Mouse (Mus musculus) Patski (cell line): Measurements from ENCODE around the gene Mex3d. TPM values are rescaled to one million over a fixed set of nuclear protein-coding genes. Genes with fewer than 3 reads are reported as not detected.

Experiments used
- ATAC-seq: fragments of 100-300 bp; one replicate; pipeline ENCODE4 v1.8.0; 2021
- CTCF ChIA-PET: fragments of 350-600 bp; sonication (Branson Sonifier 250); formaldehyde crosslinking; loops from one replicate; lab custom pipeline; 2022; ENCODE audit warnings: inconsistent platforms; lab: Charles Lee
- POLR2A ChIA-PET: fragments of 350-600 bp; sonication (Branson Sonifier 250); formaldehyde crosslinking; loops from one replicate; lab custom pipeline; 2022; ENCODE audit warnings: antibody characterized with exemption, inconsistent platforms; lab: Charles Lee
- DNase-seq: peaks from one replicate; pipeline ENCODE4 v3.0.0-alpha.2; 2011; ENCODE audit warnings: low read depth, low spot score
- H3K27me3 ChIP-seq: fragments of 371-371 bp; one replicate; pipeline ENCODE4 v1.5.1; 2021
- CTCF ChIP-seq: fragments of 100-300 bp; IDR thresholded peaks from one replicate; pipeline ENCODE4 v1.5.1; 2021
- in situ Hi-C: fragments of 300-500 bp; cut with MboI; formaldehyde crosslinking; loops from 3 replicates; pipeline ENCODE4 v1.11.1; 2018; ENCODE audit warnings: low pct_unique_long_range_greater_than_20kb, mixed read lengths
- polyA plus RNA-seq: library from polyadenylated mRNA; unstranded; gene quantifications from one replicate; pipeline ENCODE4 v1.2.3, GENCODE M21; 2021

Mex3d gene
- polyA plus RNA-seq, result 30.6 TPM

DNA sequence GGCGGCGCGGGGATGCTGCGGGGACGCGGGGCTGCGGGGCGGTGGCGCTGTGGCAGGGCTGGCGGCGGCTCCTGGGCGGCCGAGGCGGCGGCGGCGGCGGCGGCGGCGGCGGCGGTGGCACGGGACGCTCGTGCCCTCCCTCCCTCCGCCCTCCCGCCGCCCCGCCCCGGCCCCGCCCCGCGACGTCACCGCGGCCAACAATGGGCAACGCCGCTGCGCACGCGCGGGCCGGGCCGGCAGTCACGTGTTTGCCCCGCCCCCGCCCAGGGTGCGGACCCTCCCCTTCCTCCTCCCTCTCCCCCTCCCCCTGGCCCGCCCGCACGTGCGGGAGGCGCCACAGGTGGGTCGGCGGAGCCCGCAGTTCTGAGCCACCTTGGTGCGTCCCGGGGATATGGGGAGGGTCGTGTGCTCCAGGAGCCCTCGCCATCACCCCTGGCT, at the start of gene Mex3d:
Gene Mex3d, minus strand, starts transcription at position 138 of the 438 bp plus-strand sequence.
- POLR2A ChIA-PET, result interaction anchor here (0.7 to 5.3 kb wide), 2 partner anchors 11 to 45 kb away, joined by 4 to 38 read pairs; partner anchors contain the start of gene Mbd3
- ATAC-seq (no peak), DNase-seq (no peak)
- TF ChIP-seq CTCF, result no peak
- H3K27me3 ChIP-seq, result no peaks in the 10 kb centered on the region
- CTCF ChIA-PET, result interaction anchor here (0.7 kb wide), 1 partner anchor 59 kb away, joined by 3 read pairs; no protein-coding TSS in a partner anchor
- in situ Hi-C loops, result no loop called here

DNA sequence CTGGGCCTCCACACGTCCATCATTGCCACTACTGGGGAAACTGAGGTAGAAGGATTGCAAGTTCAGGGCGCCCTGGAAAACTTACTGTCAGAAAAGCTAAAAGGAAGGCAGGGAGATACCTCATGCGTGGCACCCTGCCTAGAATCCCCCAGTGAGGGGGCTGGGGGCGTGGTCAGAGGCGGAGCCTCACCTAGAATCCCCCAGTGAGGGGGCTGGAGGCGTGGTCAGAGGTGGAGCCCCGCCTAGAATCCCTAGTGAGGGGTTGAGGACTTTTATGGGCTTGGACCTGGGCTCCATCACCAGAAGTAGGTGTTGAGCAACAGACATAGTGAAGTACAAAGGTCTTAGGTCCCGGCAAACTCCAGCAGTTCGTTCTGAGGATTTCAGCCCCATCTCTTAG, 48.8 kb upstream of the Mex3d start:
- no peak for DNase-seq
- POLR2A ChIA-PET, result no interaction called here
- CTCF ChIA-PET, result interaction anchor here (0.9 to 2.1 kb wide), 3 partner anchors 10 to 73 kb away, joined by 3 to 8 read pairs (median 3); no protein-coding TSS in a partner anchor
- TF ChIP-seq CTCF, result no peak
- in situ Hi-C loops, result loop anchor here (25.0 kb wide), 1 partner anchor 251 kb away; the partner anchor contains the start of gene Mknk2
- no peak for ATAC-seq
- no peaks in the 10 kb centered on the region for H3K27me3 ChIP-seq

DNA sequence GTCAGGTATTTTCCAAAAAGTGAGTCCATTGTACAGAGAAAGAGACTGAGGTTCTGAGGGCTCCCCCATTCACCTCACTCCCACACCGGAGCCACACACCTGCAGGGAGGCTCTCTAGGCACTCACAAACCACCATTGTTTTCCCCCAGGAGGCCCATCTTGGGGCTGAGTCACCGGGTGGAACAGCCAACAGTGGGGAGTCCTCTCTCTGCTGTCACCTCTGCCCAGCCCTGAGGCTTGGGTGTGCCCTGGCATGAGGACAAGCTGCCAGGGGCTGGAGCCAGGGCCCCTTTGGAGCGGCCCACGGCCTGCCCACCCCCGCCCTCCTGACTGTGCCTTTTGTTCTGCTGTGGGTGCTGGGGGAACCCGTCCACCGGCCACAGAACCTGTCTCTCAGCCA, 48.3 kb upstream of the Mex3d start:
- ATAC-seq, result no peak
- POLR2A ChIA-PET, result no interaction called here
- in situ Hi-C loops, result loop anchor here (25.0 kb wide), 1 partner anchor 252 kb away; the partner anchor contains the start of gene Mknk2

DNA sequence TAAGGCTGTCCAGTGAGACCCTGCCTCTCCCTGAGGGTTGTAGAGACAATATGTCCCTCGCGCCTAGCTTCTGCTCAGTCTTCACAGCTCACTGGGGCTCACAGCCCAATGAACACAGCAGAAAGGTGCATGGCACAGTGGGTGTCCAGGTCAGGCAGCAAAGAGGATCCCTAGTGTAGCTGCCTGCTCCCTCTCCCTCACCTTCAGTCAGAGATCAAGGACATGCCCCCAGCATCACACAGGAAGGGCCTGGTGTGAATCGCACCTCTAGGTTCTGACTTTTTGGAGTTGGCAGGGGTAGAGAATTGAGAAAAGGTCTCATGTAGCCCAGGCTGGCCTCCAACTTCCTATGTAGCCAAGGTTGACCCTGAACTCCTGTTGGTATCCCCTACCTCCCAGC, 47.4 kb upstream of the Mex3d start:
- TF ChIP-seq CTCF, result no peak
- no peaks in the 10 kb centered on the region for H3K27me3 ChIP-seq
- in situ Hi-C loops, result loop anchor here (25.0 kb wide), 1 partner anchor 252 kb away; the partner anchor contains the start of gene Mknk2
- DNase-seq (no peak), ATAC-seq (no peak)
- POLR2A ChIA-PET, result no interaction called here
- CTCF ChIA-PET, result interaction anchor here (1.1 to 1.2 kb wide), 2 partner anchors 74 to 84 kb away, joined by 3 to 4 read pairs; no protein-coding TSS in a partner anchor

More for the DNA sequence above, 48.3 kb upstream of the Mex3d start:
- no peaks in the 10 kb centered on the region for H3K27me3 ChIP-seq
- CTCF ChIA-PET, result interaction anchor here (0.9 to 2.1 kb wide), 2 partner anchors 11 to 74 kb away, joined by 3 to 8 read pairs; no protein-coding TSS in a partner anchor
- no peak for DNase-seq
- TF ChIP-seq CTCF, result no peak

DNA sequence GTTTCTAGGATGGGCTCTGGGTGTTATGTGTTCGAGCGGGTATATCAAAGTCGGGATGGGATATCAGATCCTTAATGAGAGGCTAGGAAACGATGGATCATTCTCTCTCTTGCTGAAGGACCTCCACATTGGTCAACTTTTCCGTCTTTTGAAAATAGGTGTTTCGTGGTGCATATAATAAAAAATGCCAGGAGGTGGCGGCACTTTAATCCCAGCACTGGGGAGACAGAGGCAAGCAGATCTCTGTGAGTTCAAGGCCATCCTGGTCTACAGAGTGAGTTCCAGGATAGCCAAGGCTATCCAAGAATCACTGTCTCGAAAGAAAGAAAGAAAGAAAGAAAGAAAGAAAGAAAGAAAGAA, 46.8 kb upstream of the Mex3d start:
- in situ Hi-C loops, result loop anchor here (25.0 kb wide), 1 partner anchor 253 kb away; the partner anchor contains the start of gene Mknk2
- no peak for TF ChIP-seq CTCF
- H3K27me3 ChIP-seq, result no peaks in the 10 kb centered on the region
- CTCF ChIA-PET, result interaction anchor here (1.1 to 1.2 kb wide), 2 partner anchors 75 to 84 kb away, joined by 3 to 4 read pairs; no protein-coding TSS in a partner anchor
- ATAC-seq (no peak), DNase-seq (no peak)
- POLR2A ChIA-PET, result no interaction called here

DNA sequence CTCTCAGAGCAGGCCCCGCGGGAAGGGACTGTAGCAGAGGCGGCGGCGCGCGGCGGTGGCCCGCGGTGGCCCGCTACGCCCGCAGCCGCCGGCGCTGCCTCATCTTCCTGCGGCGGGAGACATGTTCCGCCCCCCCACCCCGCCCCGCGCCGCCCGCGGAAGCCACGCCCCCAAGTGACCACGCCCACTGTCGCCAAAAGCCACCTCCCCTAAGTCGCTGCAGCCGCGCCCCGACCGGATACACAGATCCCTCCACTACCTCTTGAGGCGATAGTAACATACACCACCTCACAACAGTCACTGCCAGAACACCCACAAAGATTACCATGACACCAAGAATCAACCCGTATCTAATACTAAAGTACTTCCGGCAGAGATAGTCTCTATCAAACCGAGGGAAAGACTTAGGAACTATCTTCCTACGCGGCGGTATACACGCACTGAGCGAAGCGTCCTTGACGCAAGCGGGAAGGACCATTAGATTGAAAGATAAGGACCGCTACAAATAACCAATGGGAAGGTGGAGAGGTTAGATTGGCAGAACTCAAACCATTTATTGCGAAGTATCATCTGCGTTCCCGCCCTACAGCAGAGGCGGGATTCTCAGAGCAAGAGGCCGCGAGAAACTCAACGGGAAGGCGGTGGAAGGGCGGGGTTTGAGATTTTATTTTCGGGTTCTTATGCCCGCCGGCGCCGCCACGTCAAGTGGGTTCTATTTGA, 46.2 kb upstream of the Mex3d start, which contains the start of gene Tcf3:
Gene Tcf3, minus strand, starts transcription at position 135 of the 720 bp plus-strand sequence.
- ATAC-seq (peak; percentile 82), DNase-seq (peak; percentile 99)
- POLR2A ChIA-PET, result no interaction called here
- no peaks in the 10 kb centered on the region for H3K27me3 ChIP-seq
- no peak for TF ChIP-seq CTCF
- in situ Hi-C loops, result loop anchor here (25.0 kb wide), 1 partner anchor 254 kb away; the partner anchor contains the start of gene Mknk2
- CTCF ChIA-PET, result no interaction called here

DNA sequence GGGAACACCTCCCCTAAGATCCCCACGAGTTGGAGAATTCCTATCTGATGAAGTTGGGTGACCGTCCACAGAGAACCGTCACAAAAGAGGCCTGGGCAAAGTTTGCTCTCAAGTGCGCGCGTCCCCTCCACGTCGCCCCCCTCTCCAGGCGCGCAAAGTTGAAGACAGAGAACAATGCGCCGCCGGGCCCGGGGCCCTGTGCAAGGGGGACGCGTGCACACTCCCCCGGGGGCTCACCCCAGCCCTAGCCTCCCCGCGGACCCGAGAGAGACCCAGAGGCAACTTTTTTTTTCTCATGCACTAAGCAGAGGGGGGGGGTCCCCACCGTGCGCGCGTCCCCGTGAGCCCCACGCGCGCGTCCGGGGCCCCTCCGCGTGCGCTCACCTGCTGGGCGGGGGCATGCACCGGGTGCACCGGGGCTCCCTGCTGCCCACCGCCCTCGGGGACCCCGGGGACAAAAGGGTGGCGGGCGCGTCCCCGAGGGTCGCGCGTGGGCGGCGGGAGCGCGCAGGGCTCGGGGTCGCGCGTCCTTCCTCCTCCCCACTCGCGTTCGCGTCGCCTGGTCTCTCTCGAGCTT, 45.6 kb upstream of the Mex3d start:
- no peak for DNase-seq

DNA sequence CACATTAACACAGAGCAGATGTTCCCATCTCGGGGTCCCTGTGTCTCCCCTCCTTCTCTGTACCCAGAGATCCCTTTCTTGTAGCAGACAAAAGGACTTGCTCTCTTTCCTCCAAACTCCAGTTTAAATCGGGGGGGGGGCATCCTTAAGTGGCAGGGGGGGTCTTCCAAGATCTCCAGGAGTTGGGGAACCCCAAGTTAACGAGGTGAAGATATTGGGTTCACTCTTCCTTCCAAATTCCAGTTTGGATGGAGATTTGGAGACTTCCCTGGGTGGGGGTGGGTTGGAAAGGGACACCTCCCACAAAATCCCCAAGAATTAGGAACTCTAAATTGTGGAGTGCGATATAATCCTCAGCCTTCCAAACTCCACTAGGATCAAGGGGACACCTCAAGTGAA, 44.9 kb upstream of the Mex3d start:
- ChIA-PET CTCF (no interaction called here), POLR2A (interaction anchor here (0.8 to 1.4 kb wide), 3 partner anchors 26 to 130 kb away, joined by 4 to 7 read pairs (median 5); partner anchors contain the start of gene Uqcr11)
- in situ Hi-C loops, result loop anchor here (25.0 kb wide), 1 partner anchor 255 kb away; the partner anchor contains the start of gene Mknk2
- no peaks in the 10 kb centered on the region for H3K27me3 ChIP-seq
- no peak for TF ChIP-seq CTCF
- DNase-seq, result no peak
- ATAC-seq, result no peak

More for the DNA sequence above, 45.6 kb upstream of the Mex3d start:
- TF ChIP-seq CTCF, result no peak
- CTCF ChIA-PET, result no interaction called here
- ATAC-seq, result no peak
- H3K27me3 ChIP-seq, result no peaks in the 10 kb centered on the region
- POLR2A ChIA-PET, result interaction anchor here (0.8 to 1.0 kb wide), 2 partner anchors 46 to 129 kb away, joined by 4 to 5 read pairs; no protein-coding TSS in a partner anchor
- in situ Hi-C loops, result loop anchor here (25.0 kb wide), 1 partner anchor 254 kb away; the partner anchor contains the start of gene Mknk2

DNA sequence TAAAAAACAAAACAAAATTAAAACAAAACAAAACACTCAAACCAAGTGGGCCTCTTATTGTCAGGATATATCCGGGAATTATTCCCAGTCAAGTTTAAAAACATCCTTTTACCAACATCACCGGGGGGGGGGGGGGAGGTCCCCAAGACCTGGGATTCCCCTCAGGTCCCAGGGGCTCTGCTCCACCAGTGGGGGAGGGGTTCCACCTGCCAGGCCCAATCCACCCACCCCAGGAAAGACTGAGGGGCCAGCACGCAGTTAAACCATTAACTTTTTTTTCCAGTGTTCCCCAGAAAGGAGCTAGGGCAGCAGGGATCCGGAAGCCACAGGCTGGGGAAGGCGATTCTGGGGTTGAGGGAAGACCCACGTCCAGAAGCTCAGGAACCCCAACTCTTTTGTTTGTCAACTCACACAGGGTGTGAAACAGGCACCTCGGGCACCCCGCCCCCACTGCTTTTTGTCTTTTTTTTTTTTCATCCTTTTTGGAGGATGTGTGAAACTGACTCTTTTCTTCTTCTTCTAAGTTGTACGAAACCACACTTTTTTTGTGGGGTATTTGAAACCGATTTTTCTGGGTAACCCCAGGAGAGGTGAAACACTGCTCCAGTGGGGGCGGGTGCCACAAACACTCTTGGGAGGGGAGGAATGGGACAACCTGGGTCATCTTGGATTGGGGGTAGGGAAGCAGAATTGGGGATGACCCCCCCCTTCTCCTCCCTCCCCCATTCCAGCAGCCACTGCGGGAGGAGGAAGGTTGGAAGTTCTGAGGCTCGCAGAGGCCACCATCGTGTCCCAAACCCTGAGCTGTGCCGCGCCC, 44.3 kb upstream of the Mex3d start:
- in situ Hi-C loops, result loop anchor here (25.0 kb wide), 1 partner anchor 256 kb away; the partner anchor contains the start of gene Mknk2
- CTCF ChIA-PET, result no interaction called here
- DNase-seq (no peak), ATAC-seq (no peak)
- no peak for TF ChIP-seq CTCF
- POLR2A ChIA-PET, result interaction anchor here (0.7 to 1.4 kb wide), 5 partner anchors 25 to 180 kb away, joined by 3 to 7 read pairs (median 4); partner anchors contain the start of gene Uqcr11
- H3K27me3 ChIP-seq, result no peaks in the 10 kb centered on the region
